Mouse (Mus musculus) olfactory bulb, adult 2 months (tissue): ENCODE measurements around the gene Rnf11.

Experiments
- CTCF ChIP-seq: fragments of 200-500 bp; IDR thresholded peaks from 2 replicates; pipeline ENCODE4 v1.5.1; 2012; ENCODE audit warnings: low read depth, mild to moderate bottlenecking, low read length, moderate library complexity; ENCODE audit not compliant: insufficient read depth
- POLR2A ChIP-seq: fragments of 200-500 bp; IDR thresholded peaks from 2 replicates; pipeline ENCODE4 v1.6.1; 2012; ENCODE audit warnings: mild to moderate bottlenecking, low read depth, low read length, moderate library complexity; ENCODE audit not compliant: insufficient read depth

DNA sequence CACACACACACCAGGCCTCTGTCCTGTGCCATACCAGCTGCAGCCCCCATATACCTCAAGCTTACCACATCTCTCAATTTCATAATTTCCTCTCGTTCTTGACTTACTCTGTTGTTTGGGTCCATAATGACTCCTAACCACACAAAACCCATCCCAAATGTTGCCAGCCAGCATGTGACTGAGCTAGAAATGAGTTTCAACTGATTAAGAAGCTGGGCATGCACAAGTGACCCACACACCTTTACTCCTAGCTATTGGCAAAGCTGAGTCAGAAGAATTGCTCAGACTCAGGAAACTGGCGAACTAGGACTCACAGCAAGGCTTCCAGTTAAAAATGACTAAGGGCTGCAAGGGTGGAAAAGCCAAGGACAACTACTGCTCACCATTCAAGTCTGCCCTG, 3.1 kb downstream of the Rnf11 start:
- no peak for TF ChIP-seq POLR2A
- no peak for TF ChIP-seq CTCF
